Mouse (Mus musculus): Measurements from ENCODE around the gene Zfp36l2. TPM values are rescaled to one million over a fixed set of nuclear protein-coding genes. Genes with fewer than 3 reads are reported as not detected.

Zfp36l2 gene
- polyA plus RNA-seq, 1 experiment, result 38.2 TPM

DNA sequence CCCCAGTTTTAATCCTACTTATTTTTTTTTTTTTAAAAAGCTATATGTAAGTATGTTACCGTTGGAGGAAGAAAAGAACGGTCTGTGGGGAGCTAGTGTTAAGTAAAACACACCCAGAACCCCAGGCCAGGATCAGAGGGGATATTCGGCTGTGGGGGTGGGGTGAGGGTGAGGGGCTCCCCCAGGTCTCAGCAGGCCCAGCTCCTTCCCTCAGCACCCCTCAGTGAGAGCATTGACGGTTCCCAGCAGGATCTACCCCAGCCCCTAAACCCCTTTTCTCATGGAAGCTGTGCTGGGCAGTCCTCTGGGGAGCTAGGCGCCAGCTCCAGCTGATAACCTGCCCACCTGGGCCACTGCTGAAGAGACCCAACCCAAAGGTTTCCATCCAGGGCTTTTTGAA is 38.2 kb downstream of the Zfp36l2 start:
- no peaks in the 10 kb centered on the region for H3K27me3 ChIP-seq (ENCODE audit: control insufficient read depth, insufficient read depth, low read length, poor library complexity, severe bottlenecking)
- no peaks in the 10 kb centered on the region for H3K4me1 ChIP-seq (ENCODE audit: control insufficient read depth, insufficient read depth, low read length)
- no peak overlapping the region for H3K4me3 ChIP-seq (ENCODE audit: low read depth, low read length)
- no peaks in the 10 kb centered on the region for H3K36me3 ChIP-seq (ENCODE audit: control insufficient read depth, insufficient read depth, low read length, poor library complexity, severe bottlenecking)
- TF ChIP-seq POLR2A (IDR thresholded peaks at IDR 0.05; ENCODE audit: insufficient read depth, low read length) (no peak), EP300 (IDR thresholded peaks at IDR 0.05; ENCODE audit: insufficient read depth, low read depth, low read length) (no peak), CTCF (IDR thresholded peaks at IDR 0.05; ENCODE audit: low read depth, low read length) (no peak)
- H3K9ac ChIP-seq (ENCODE audit: low read depth, poor library complexity, severe bottlenecking), result no peak overlapping the region
- no peak overlapping the region for H3K27ac ChIP-seq (ENCODE audit: insufficient read depth, low read length)
- H3K9me3 ChIP-seq (replicated peaks; ENCODE audit: control insufficient read depth, insufficient read depth, low read length, poor library complexity, severe bottlenecking), result no peaks in the 10 kb centered on the region

DNA sequence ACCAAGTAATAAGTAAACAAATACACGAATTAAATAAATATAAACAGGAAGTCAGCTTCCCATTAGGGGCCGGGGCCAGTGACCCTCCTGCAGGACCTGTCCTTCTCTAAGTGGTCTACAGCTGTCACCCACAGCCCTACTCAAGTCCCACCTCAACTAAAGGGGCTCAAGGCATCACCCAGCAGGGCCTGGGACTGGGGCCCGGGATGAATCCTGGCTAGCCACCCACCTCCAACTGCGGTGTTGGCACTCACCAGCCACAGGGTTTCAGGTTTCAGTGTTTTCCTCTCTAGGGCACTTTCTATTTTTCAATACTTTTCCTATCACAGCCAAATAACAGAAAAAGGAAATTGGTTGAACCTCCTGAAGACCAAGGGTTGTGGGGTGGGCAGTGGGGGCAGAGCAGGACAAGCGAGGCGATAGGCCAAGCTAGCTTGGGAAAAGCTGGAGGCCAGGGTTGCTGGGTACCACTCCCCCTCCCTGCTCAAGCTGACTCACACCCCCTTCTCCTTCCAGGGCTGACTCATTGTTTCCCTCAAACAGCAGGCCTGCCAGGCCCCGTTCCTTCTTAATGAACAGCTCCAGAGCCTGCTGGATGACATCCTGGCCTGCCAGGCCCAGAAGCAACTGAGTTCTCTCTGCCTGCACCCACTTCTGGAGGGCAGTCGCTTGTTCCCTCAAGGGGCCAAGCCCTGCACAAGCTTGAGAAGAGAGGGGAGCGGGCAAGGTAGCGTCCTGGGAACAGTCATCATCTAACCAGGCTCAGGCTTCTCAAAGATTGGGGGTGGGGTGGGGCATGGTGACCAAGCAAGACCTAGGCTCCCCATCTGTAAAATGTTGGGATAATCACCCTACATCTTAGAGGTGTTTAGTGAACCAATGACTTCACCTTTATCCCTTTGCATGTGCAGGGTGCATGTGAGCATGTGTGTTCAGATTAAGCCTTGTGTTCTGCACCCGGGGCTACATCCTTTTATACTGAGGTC is 39.0 kb downstream of the Zfp36l2 start:
- Histone ChIP-seq H3K27me3 (ENCODE audit: control insufficient read depth, insufficient read depth, low read length, poor library complexity, severe bottlenecking) (no peaks in the 10 kb centered on the region), H3K9ac (ENCODE audit: low read depth, poor library complexity, severe bottlenecking) (no peak overlapping the region), H3K27ac (ENCODE audit: insufficient read depth, low read length) (no peak overlapping the region), H3K9me3 (replicated peaks; ENCODE audit: control insufficient read depth, insufficient read depth, low read length, poor library complexity, severe bottlenecking) (no peaks in the 10 kb centered on the region), H3K4me3 (ENCODE audit: low read depth, low read length) (no peak overlapping the region), H3K4me1 (ENCODE audit: control insufficient read depth, insufficient read depth, low read length) (no peaks in the 10 kb centered on the region), H3K36me3 (ENCODE audit: control insufficient read depth, insufficient read depth, low read length, poor library complexity, severe bottlenecking) (no peaks in the 10 kb centered on the region)
- TF ChIP-seq EP300 (IDR thresholded peaks at IDR 0.05; ENCODE audit: insufficient read depth, low read depth, low read length) (0 out of 2 replicates have a peak, but pooled peaks have one; percentile 17), POLR2A (IDR thresholded peaks at IDR 0.05; ENCODE audit: insufficient read depth, low read length) (no peak), CTCF (IDR thresholded peaks at IDR 0.05; ENCODE audit: low read depth, low read length) (no peak)

DNA sequence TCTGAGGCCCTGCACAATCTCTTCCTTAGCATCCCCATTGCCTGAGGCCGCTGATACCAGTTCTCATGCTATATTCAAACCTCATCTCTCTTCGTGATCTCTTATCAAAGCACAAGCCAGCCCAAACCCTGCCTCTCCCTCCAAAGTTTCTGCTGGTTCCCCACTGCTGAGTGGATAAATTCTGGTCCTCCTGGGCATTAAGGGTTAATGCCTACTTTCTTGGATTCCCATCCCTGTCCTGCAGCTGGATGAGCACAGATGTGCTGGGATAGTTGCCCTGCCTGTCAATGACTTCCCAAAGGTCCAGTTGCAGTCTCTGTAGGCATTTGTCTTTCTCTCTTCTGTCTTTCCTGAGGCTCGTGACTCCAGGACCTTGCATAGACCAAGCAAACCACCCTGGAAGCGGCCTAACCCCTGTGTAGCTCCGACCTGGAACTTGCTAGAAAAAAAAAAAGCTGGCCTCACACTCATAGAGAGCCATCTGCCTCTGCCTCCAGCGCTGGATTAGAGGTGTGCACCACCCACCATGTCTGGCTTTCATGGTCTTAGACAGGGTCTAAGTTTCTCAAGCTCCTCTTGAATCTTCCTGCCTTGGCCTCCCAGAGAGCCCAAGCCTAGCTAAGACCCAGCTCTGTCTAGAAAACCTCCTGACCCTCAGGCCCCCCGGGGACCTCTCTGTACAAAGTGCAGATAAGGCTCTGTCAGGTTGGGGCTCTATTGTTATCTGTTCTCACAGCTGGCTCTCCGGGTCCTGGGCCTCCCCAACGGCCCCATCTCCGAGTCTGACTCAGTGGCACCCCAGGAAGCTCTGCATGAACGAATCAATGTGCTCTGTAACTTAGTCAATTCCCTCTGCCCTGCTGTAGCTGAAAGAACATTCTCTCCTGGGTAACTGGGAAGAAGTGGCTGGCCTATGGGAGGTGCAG is 40.3 kb downstream of the Zfp36l2 start:
- no peak overlapping the region for H3K27ac ChIP-seq (ENCODE audit: insufficient read depth, low read length)
- H3K27me3 ChIP-seq (ENCODE audit: control insufficient read depth, insufficient read depth, low read length, poor library complexity, severe bottlenecking), result no peaks in the 10 kb centered on the region
- no peak overlapping the region for H3K9ac ChIP-seq (ENCODE audit: low read depth, poor library complexity, severe bottlenecking)
- no peak for TF ChIP-seq POLR2A (IDR thresholded peaks at IDR 0.05; ENCODE audit: insufficient read depth, low read length)
- TF ChIP-seq EP300 (IDR thresholded peaks at IDR 0.05; ENCODE audit: insufficient read depth, low read depth, low read length), result no peak
- H3K4me3 ChIP-seq (ENCODE audit: low read depth, low read length), result no peak overlapping the region
- H3K36me3 ChIP-seq (ENCODE audit: control insufficient read depth, insufficient read depth, low read length, poor library complexity, severe bottlenecking), result no peaks in the 10 kb centered on the region
- no peaks in the 10 kb centered on the region for H3K9me3 ChIP-seq (replicated peaks; ENCODE audit: control insufficient read depth, insufficient read depth, low read length, poor library complexity, severe bottlenecking)
- H3K4me1 ChIP-seq (ENCODE audit: control insufficient read depth, insufficient read depth, low read length), result no peaks in the 10 kb centered on the region

GRCm38 (mm10) chr17:84146458-84147182 is 41.1 kb downstream of the Zfp36l2 start:
- Histone ChIP-seq H3K27me3 (ENCODE audit: control insufficient read depth, insufficient read depth, low read length, poor library complexity, severe bottlenecking) (no peaks in the 10 kb centered on the region), H3K9ac (ENCODE audit: low read depth, poor library complexity, severe bottlenecking) (no peak overlapping the region), H3K36me3 (ENCODE audit: control insufficient read depth, insufficient read depth, low read length, poor library complexity, severe bottlenecking) (no peaks in the 10 kb centered on the region), H3K4me3 (ENCODE audit: low read depth, low read length) (no peak overlapping the region), H3K9me3 (replicated peaks; ENCODE audit: control insufficient read depth, insufficient read depth, low read length, poor library complexity, severe bottlenecking) (no peaks in the 10 kb centered on the region), H3K4me1 (ENCODE audit: control insufficient read depth, insufficient read depth, low read length) (no peaks in the 10 kb centered on the region), H3K27ac (ENCODE audit: insufficient read depth, low read length) (no peak overlapping the region)
- no peak for TF ChIP-seq POLR2A (IDR thresholded peaks at IDR 0.05; ENCODE audit: insufficient read depth, low read length)
- TF ChIP-seq CTCF (IDR thresholded peaks at IDR 0.05; ENCODE audit: low read depth, low read length), result no peak
- TF ChIP-seq EP300 (IDR thresholded peaks at IDR 0.05; ENCODE audit: insufficient read depth, low read depth, low read length), result no peak

DNA sequence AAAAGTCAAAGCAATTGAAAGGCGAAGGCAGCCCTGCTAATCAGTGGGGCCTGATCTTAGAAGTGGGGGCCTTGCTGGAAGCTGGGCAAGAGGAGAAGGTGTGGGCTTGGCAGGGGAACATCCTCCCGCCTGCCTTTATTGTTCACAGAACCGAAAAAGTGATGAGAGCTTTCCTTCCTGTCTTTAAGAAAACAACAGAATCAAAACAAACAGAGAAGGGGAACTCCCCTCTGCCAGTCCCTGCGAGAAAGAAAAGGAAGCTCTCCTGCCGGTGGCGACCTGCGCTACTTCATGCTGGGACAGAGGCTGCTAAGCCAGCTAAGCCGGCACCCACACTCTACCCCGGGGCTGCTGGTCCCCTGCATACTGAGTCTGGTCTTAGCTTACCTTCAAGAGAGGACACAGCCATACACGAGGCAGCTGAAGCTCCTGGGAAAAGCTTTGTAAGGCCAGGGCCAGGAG is 41.9 kb downstream of the Zfp36l2 start:
- H3K27me3 ChIP-seq (ENCODE audit: control insufficient read depth, insufficient read depth, low read length, poor library complexity, severe bottlenecking), result no peaks in the 10 kb centered on the region
- H3K36me3 ChIP-seq (ENCODE audit: control insufficient read depth, insufficient read depth, low read length, poor library complexity, severe bottlenecking), result no peaks in the 10 kb centered on the region
- peaks cover under 1% of the 10 kb centered on the region for H3K4me1 ChIP-seq (ENCODE audit: control insufficient read depth, insufficient read depth, low read length)
- no peak overlapping the region for H3K4me3 ChIP-seq (ENCODE audit: low read depth, low read length)
- H3K9ac ChIP-seq (ENCODE audit: low read depth, poor library complexity, severe bottlenecking), result no peak overlapping the region
- TF ChIP-seq CTCF (IDR thresholded peaks at IDR 0.05; ENCODE audit: low read depth, low read length) (no peak), POLR2A (IDR thresholded peaks at IDR 0.05; ENCODE audit: insufficient read depth, low read length) (no peak), EP300 (IDR thresholded peaks at IDR 0.05; ENCODE audit: insufficient read depth, low read depth, low read length) (0 out of 2 replicates have a peak, but pooled peaks have one; percentile 13)
- H3K9me3 ChIP-seq (replicated peaks; ENCODE audit: control insufficient read depth, insufficient read depth, low read length, poor library complexity, severe bottlenecking), result no peaks in the 10 kb centered on the region
- H3K27ac ChIP-seq (ENCODE audit: insufficient read depth, low read length), result no peak overlapping the region

Data from ES-Bruce4 (cell line).